In genomic region chr13:94883966-94884960, GRCm38 (mm10) we compare ENCODE assay signal across 8 mouse cellular contexts. TPM values are rescaled to one million over a fixed set of nuclear protein-coding genes. Genes with fewer than 3 reads are reported as not detected.
DNase-seq lines count a peak whose midpoint lies in the region; ATAC-seq lines count a peak whose summit lies in the region.

No protein-coding gene starts in this region.

- ATAC-seq in lung, embryonic 16.5 days (ENCODE audit: low read depth) = no peak
- ATAC-seq in forebrain, embryonic 14.5 days = no peak
- ATAC-seq in limb, embryonic 15.5 days (ENCODE audit: insufficient number of reproducible peaks, low FRiP score, low TSS enrichment, low read depth) = no peak
- ATAC-seq in stomach, embryonic 15.5 days (ENCODE audit: insufficient read depth, low FRiP score, low read depth) = no peak

- peaks cover 88% of the 10 kb centered on the region for H3K27me3 ChIP-seq in lung, embryonic 16.5 days (ENCODE audit: control insufficient read depth, insufficient read depth, low read depth, low read length)
- H3K27me3 ChIP-seq in forebrain, embryonic 14.5 days (replicated peaks; ENCODE audit: control insufficient read depth, insufficient read depth, low read length) = peaks cover 90% of the 10 kb centered on the region
- peaks cover 89% of the 10 kb centered on the region for H3K27me3 ChIP-seq in limb, embryonic 15.5 days
- H3K27me3 ChIP-seq in stomach, embryonic 15.5 days (replicated peaks) = peaks cover 81% of the 10 kb centered on the region

- H3K9ac ChIP-seq in lung, embryonic 16.5 days (ENCODE audit: low read length) = no peak overlapping the region
- no peak overlapping the region for H3K9ac ChIP-seq in forebrain, embryonic 14.5 days (ENCODE audit: low read length)
- H3K9ac ChIP-seq in limb, embryonic 15.5 days = no peak overlapping the region
- H3K9ac ChIP-seq in stomach, embryonic 15.5 days = no peak overlapping the region

- no peaks in the 10 kb centered on the region for H3K36me3 ChIP-seq in lung, embryonic 16.5 days (ENCODE audit: control insufficient read depth, insufficient read depth, low read length)
- no peaks in the 10 kb centered on the region for H3K36me3 ChIP-seq in forebrain, embryonic 14.5 days (ENCODE audit: control insufficient read depth, insufficient read depth, low read length)
- H3K36me3 ChIP-seq in limb, embryonic 15.5 days = no peaks in the 10 kb centered on the region
- no peaks in the 10 kb centered on the region for H3K36me3 ChIP-seq in stomach, embryonic 15.5 days

- H3K9me3 ChIP-seq in lung, embryonic 16.5 days (ENCODE audit: control insufficient read depth, low read length) = no peaks in the 10 kb centered on the region
- no peaks in the 10 kb centered on the region for H3K9me3 ChIP-seq in forebrain, embryonic 14.5 days (replicated peaks; ENCODE audit: control insufficient read depth, low read length)
- H3K9me3 ChIP-seq in limb, embryonic 15.5 days = no peaks in the 10 kb centered on the region
- no peaks in the 10 kb centered on the region for H3K9me3 ChIP-seq in stomach, embryonic 15.5 days

- peaks cover 19% of the 10 kb centered on the region for H3K4me1 ChIP-seq in lung, embryonic 16.5 days (replicated peaks; ENCODE audit: control insufficient read depth, insufficient read depth, low read length)
- peaks cover 11% of the 10 kb centered on the region for H3K4me1 ChIP-seq in forebrain, embryonic 14.5 days (ENCODE audit: control insufficient read depth, insufficient read depth, low read length)
- H3K4me1 ChIP-seq in limb, embryonic 15.5 days = peaks cover 25% of the 10 kb centered on the region
- H3K4me1 ChIP-seq in stomach, embryonic 15.5 days = peaks cover 28% of the 10 kb centered on the region

- no peak overlapping the region for H3K27ac ChIP-seq in lung, embryonic 16.5 days (ENCODE audit: low read length)
- H3K27ac ChIP-seq in forebrain, embryonic 14.5 days (ENCODE audit: low read depth, low read length) = 0 out of 2 replicates have a peak overlapping the region, but pooled peaks have one; percentile 27
- no peak overlapping the region for H3K27ac ChIP-seq in limb, embryonic 15.5 days
- no peak overlapping the region for H3K27ac ChIP-seq in stomach, embryonic 15.5 days

- 2% methylated on average over 36 of the region's 36 CpGs for WGBS in lung, embryonic 16.5 days
- 1% methylated on average over 36 of the region's 36 CpGs for WGBS in forebrain, embryonic 14.5 days
- WGBS in limb, embryonic 15.5 days = 3% methylated on average over 36 of the region's 36 CpGs
- WGBS in stomach, embryonic 15.5 days = 3% methylated on average over 36 of the region's 36 CpGs

- DNase-seq in lung, postnatal 14 days = no peak
- DNase-seq in forebrain, embryonic 14.5 days (ENCODE audit: low spot score) = no peak
- DNase-seq in right cerebral cortex, adult 18-20 months = no peak
- no peak for DNase-seq in cerebellum, adult 11 months
- DNase-seq in ovary, postnatal 14 days (ENCODE audit: low spot score) = no peak

- H3K4me3 ChIP-seq in lung, embryonic 16.5 days (ENCODE audit: low read length) = peak overlapping the region; percentile 51
- peak overlapping the region; percentile 32 for H3K4me3 ChIP-seq in forebrain, embryonic 14.5 days (ENCODE audit: low read depth, low read length)
- H3K4me3 ChIP-seq in limb, embryonic 15.5 days = peak overlapping the region; percentile 46
- H3K4me3 ChIP-seq in stomach, embryonic 15.5 days (replicated peaks) = peak overlapping the region; percentile 41

- H3K4me2 ChIP-seq in lung, embryonic 16.5 days (ENCODE audit: low read depth, low read length) = peak overlapping the region; percentile 80
- H3K4me2 ChIP-seq in forebrain, embryonic 14.5 days (ENCODE audit: low read length) = peak overlapping the region; percentile 61
- H3K4me2 ChIP-seq in limb, embryonic 15.5 days = peak overlapping the region; percentile 87
- peak overlapping the region; percentile 91 for H3K4me2 ChIP-seq in stomach, embryonic 15.5 days

RNA-seq across cellular contexts. Expression of gene Otp, which starts 8.9 kb away (rescaled TPM):
- polyA plus RNA-seq in lung, embryonic 16.5 days (2015; fragmentation: Nextera tagmentation; extraction: Ambion mirVana) = not detected in 2 replicates
- polyA plus RNA-seq in forebrain, embryonic 14.5 days (2014; fragmentation: Nextera tagmentation; extraction: Ambion mirVana) = 2.5 and 2.8 TPM in 2 replicates
- not detected in 2 replicates for polyA plus RNA-seq in limb, embryonic 15.5 days (2015; fragmentation: Nextera tagmentation; extraction: Ambion mirVana)
- not detected in 2 replicates for polyA plus RNA-seq in stomach, embryonic 15.5 days (2015; fragmentation: Nextera tagmentation; extraction: Ambion mirVana)
